Mouse (Mus musculus) neural tube, embryonic 10.5 days (tissue): ENCODE results near the gene Fbxo9.
A peak's percentile ranks its signal among the peaks of the same experiment; 100 is the strongest.
"Not testable (repeated sequence)": the region's sequence is repeated elsewhere in the genome, so short reads cannot be mapped to it uniquely, and the experiment has no call there.

Source experiments
- DNase-seq: peaks from one replicate; pipeline ENCODE4 v3.0.0-alpha.2; 2017; ENCODE audit warnings: low spot score; ENCODE audit errors: extremely low spot score

The Fbxo9 gene

DNA sequence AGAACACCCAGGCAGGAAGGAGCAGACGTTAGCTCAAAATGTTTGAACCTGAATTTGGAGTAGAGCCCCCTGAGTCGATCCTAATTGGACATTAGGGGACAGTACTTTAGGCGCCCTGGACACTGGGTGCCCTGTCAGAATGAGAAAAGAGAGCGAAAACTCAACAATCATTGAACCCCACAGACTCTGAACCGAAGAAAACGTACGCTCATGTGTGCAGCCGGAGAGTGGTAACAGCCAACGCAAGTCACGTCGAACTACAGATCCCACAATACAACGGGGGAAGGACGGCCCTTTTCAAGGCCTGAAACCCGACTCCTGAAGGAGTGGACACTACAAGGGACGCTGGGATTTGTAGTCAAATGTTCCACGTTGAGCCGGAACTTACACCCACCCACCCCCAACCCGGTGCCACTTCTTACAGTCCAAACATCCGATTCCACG lies at the start of gene Fbxo9, which contains the start of gene Ick:
Gene Fbxo9, minus strand, starts transcription at position 270 of the 444 bp plus-strand sequence.
Gene Ick, plus strand, starts transcription at position 397 of the 444 bp plus-strand sequence.
- peak; percentile 85 for DNase-seq

DNA sequence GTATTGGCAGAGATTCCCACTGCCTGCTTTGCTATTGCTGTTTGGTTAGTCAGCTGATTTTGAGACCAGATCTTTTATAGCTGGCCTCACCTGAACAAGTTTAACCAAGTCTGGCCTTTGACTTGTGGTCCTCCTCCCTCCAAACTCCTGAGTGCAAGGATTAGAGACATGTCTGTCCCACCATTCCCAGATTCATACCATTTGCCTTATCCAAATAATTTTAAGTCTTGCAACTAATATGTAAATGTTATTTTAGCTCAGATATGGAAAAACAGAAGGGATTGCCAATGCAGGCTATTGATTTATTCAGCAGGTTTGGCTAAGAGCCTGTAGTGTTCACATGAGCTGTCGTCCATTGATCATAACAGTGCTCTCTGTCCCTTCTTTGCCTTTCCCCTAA lies 48.4 kb upstream of the Fbxo9 start:
- DNase-seq: no peak

DNA sequence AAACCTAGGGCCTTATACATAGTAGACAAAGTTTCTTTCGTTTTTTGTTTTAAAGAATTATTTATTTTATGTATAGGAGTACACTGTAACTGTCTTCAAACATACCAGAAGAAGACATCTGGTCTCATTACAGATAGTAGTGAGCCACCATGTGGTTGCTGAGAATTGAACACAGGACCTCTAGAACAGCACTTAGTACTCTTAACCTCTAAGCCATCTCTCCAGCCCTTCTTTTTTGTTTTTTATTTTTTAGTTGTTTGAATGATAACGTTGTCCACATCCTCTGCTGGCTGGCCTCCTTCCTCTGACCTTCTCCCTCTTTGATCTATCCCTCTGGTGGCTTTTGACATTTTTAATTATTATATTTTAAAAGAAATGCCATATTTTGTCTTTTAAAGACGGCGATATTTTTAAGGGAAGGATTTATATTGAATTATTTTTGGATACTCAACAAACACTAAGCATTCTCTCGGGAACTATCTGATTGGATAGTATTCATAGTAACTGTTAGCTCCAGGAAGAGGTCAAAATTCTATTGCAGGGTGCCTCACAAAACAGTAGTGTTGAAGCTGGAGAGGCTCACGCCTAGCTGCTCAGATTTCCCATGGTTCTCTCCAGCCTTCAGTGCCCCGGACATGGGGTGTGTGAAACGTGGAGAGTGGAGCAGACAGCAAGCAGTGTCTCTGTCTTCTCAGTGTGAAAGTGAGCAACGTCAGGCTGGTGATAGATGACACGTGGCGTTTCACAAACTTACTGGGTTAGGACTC lies 45.5 kb upstream of the Fbxo9 start:
- no peak for DNase-seq

DNA sequence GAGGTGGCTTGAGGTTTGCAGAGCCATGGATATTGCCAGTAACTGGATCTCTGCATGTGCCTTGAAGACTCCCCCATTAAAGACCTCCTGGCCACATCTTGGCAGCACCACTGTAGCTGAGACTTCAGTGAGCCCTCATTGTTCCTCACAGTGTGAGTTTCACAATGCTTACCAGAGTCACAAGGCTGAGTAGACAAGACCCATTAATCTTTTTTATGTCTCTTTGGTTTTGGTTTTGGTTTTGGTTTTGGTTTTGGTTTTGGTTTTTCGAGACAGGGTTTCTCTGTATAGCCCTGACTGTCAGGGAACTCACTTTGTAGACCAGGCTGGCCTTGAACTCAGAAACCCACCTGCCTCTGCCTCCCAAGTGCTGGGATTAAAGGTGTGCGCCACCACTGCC lies 40.9 kb upstream of the Fbxo9 start:
- DNase-seq: not testable (repeated sequence)

DNA sequence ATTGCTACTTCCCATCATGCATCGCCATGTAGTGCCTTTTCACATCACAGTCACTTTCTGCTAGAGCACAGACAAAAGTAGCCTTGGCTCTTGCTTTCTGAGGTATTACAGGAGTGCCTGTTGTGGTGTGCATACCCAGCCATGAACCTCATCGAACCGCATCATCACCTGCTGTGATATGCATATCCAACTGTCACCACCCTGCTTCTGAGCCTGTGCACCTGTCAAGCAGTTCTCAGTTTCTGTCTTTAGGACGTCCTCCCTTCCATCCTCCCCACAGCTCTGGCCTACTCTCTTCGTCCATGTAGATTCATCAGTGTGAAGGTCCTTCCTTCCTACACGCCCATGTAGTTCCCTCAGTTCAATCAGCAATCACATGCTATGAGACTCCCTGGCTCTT lies 39.3 kb upstream of the Fbxo9 start:
- no peak for DNase-seq

DNA sequence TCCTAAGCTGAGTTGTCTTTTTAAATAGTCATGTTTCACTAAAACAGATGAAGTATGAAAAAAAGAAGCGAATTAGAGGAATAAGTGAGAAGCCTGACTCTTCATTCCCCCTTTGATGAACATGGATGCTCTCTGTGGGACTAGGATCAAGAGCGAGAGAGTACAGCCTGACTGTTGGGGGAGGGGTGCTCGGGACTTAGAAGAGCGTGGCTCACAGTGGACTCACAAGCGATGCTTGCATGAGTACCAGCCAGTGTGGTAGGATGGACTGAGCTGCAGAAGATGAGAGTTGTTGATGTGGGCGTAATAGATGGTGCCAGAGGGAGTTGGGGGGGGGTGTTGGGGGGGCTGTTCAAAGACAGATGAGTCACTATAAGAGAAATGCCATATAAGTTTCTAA lies 37.8 kb upstream of the Fbxo9 start:
- no peak for DNase-seq

DNA sequence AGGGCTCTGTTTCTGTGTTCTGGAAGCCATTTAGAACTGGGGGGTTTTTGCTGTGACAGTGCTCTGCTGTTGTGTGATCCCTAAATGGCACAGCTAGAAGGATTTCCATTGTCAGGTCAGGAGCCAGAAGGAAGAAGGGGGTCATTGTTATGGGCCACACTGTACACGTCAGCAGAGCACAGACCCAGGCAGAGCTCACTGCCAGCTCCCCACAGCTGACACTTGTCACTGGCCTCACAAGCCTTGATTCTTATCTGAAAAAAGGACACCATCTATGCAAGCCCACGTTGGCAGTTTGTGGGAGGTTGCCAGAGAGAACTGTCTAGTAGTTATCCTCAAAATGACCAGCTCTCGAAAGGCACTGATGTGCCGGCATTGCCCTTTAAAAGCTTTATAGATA lies 37.2 kb upstream of the Fbxo9 start:
- no peak for DNase-seq

DNA sequence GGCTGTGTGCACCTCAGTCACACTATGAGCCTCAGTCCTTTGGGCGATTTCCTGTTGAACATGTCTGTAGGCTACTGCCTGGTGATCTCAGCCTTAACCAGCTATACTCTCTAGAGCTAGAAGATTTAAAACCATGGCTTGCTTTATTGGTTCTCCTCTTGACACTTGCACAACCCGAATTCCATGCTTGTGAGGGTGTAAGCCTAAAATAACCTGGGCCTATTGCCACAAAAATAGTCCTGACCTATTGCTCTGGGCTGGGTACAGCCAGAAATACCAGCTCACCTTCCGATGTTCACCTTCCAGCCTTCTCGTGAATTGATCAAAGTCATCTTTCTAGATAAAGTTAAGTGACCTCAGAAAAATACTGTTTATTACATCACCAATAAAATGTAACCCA lies 30.6 kb upstream of the Fbxo9 start:
- no peak for DNase-seq

DNA sequence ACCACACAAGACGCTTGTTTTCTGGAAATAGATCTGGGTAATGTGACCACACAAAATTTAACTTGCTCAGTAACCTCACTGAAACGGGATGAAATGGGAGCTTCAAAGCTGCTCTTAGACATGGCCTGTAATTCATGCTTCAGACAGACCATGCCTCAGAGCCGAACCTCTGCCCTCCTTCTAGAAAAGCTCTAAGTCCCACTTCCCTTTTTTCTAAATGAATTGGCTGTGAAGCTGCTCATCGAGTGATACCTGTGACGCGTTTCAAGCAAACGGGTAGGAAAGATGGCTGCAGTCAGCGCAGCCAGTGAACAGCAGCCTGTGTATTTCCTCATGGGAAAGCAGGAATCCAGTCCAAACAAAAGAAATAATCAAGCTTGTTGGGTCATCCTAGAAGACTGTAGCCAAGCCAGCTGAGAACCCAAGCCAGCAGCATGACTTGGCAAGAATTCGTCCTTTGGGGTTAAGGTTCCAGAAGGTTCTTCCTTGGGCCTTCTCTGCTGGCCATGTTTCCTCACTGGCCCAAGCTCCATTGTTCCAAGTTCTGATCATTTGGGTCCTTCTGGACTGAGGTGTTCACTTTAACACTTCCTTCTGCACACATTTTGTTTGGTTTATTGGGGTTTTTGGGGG lies 29.3 kb upstream of the Fbxo9 start:
- no peak for DNase-seq

DNA sequence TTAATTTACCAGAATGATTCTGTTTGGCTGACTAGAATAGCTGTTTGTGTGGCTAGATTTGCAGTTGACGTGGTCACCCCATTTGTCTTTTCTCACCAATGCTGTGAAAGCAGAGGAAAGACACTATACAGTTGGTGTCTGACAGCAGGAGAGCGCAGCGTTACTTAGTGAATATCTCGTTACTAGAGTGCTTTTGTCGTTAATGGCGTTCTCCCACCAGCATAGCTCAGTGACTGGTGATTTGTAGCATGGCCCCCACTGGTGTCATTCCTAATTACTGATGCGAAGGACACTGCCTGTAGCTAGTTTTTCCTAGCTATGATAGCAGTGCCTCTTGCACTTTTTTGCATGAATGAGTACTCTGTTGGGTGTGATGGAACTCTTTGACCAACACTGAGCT lies 26.8 kb upstream of the Fbxo9 start:
- no peak for DNase-seq

DNA sequence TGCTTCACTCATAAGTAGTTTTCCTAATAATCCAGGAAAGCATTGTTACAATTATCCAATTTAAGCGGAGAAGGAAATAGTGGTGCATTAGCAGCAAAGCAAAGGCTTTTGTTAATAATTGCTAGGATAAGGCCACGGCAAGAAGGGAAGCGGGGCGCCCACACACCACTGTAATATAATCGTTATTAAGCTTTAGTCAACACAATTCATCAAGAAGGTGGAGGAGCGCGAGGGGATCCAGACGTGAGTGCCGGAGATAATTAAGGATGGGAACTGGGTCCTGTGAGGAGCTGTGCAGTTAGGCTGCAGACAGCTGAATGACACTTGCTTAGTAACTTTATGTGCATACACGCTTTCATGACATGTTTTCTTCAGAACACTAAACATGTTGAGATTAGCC lies 17.8 kb upstream of the Fbxo9 start:
- DNase-seq: no peak

DNA sequence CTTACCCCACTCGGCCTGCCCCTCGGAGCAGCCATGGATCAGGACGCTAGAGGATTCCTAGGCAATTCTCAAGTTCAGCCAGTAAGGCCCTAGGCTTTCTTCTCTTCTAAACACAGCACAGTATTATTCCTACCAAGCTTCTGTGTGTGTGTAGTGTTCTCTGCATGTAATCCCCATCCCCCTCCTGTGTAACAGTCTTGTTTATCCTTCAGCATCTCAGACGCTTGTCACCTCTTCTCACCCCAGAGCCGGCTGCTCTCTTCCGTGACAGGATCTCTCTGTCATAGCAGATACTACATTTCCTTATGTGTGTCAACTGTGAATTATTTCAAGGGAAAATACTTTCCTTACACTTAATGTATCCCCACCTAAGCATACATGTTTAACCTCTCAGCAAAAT lies 17.1 kb upstream of the Fbxo9 start:
- DNase-seq: no peak

DNA sequence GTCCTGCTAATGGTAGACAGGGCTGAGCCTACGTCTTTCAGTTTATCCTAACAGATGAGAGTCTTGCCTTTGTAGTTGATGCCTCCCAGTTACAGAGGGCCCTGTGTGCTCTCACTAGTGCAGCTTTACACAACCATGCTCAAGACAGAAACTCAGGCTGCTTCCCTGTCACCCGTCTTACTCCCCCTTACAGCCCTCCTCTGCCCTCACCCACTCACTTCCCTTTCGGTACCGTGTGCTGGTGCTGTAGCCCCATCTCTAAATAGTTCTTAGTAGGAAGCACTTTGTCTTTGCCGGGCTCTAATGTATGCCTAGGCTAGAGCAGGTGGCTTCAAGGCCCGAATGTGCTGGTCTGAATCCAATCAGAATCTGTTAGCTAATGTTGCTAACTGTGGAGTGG lies 15.4 kb upstream of the Fbxo9 start:
- no peak for DNase-seq

DNA sequence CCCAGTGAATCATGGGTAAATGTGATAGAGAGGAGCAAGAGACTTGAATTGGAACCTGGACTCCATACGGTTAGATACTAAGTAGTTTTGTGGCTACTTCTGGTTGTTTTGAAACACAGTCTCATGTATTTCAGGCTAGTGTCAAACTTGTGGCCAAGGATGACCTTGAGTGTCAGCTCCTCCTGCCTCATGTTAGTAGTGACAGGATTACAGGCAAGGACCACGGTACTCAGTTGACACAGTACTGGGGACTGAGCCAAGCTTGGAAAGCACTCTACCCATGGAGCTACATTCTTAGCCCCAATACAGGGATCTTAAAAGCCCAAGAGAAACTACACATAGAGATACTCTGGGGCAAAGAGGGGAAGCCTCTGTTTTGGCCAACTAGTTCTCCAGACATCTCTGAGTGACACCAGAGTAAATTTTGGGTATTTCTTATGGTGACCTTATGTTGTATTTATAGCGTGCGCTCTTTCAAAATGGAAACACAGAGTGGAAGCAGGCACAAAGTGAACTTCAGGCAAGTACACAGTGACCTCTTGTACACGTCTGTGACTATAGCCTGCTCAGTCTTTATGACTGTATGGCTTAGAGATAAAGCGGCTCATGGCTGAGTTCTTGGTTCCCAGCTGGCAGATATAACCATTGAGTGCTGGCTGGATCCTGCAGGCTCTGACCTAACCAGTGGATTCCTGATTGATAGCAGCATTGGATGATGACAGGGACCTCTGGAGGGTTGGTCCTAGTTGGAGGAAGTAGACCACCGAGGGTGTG lies 14.3 kb upstream of the Fbxo9 start:
- DNase-seq: no peak

DNA sequence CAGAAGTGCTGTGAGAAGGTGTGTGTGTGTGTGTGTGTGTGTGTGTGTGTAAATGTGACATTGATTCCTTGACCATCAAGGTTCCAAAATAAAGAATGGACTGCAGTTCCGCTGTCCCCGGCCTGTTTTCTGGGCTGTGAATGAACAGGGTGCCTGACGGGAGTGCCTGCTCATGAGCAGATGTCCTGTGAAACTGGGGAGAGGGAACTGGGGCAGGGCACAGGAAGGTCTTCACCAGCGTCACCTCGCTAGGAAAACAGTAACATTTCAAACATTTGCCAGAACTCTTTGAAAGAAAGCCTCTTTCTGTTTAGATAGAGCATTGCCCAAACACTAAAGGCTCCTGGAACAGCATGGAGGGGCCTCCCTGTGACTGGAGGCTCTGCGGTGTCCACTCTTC lies 13.1 kb upstream of the Fbxo9 start:
- no peak for DNase-seq

DNA sequence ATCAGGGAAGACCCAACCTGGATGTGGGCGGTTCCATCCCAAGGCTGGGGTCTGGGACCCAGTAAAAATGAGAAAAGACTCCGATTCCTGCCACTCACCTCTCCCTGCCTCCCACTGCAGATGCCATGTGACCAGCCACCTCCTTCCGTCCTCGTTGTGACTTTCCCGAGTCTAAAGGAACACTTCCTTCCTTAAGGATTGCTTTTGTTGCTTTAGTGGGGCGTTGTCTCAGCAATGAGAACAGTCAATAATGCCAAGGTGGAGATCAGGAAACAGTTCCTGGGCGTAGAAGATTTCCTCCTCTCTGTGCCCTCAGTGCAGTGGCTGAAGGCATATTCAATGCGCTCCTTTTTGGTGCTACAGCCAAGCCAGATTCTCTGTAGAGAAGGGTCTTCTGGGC lies 12.5 kb upstream of the Fbxo9 start:
- DNase-seq: no peak

DNA sequence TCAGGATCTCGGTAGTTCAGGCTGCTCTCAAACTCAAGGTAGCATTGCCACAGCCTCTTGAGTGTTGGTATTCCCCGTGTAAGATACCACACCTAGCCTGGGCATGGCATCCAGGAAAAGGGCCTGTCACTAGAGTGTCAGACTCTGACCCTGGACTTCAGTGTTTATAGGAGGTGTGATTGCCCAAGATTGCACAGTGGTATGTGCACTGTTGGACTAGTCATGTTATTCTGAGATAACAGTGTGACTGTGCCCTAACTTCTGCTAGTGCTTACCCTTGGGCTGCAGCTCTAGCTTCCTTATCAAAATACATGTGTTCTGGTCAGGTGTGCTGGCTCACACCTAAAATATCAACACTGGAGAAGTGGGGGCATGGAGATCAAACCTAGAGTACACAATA lies 8.8 kb upstream of the Fbxo9 start:
- DNase-seq: no peak

DNA sequence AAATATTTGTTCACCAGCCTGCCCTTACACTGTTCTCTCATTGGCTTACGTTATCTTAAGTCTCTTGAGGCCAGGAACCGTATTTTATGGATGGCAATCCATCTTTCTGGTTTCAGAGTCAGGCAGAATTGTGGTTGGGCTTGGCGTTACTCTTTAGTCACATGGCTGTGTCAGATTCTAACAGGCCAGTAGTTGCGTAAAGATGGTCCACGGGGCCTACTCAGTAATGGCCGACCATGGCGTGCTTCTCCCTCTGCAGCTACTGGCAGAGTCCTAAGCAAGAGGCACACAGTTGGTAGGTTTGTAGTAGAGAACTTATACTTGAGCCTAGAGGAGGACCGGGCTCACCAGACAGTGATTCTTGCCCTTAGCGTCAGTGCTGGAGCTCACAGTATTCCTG lies 6.9 kb upstream of the Fbxo9 start:
- no peak for DNase-seq

DNA sequence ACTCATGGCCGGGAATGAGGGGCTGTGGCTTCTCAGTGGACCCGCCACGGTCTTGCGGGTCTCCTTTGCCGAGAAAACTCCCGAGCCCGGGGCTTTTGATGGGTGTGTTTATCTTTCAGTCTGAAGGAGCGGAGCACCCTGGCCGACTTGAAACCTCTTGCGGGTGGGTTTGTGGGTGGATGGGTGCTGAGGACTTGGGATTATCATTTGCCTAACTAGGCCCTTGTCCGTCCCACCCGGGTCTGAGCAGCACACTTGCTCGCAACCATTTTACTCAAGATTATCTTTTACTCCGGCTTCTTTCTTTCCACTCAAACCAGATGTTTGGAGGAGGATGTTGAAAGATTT lies 4.6 kb upstream of the Fbxo9 start:
- no peak for DNase-seq

DNA sequence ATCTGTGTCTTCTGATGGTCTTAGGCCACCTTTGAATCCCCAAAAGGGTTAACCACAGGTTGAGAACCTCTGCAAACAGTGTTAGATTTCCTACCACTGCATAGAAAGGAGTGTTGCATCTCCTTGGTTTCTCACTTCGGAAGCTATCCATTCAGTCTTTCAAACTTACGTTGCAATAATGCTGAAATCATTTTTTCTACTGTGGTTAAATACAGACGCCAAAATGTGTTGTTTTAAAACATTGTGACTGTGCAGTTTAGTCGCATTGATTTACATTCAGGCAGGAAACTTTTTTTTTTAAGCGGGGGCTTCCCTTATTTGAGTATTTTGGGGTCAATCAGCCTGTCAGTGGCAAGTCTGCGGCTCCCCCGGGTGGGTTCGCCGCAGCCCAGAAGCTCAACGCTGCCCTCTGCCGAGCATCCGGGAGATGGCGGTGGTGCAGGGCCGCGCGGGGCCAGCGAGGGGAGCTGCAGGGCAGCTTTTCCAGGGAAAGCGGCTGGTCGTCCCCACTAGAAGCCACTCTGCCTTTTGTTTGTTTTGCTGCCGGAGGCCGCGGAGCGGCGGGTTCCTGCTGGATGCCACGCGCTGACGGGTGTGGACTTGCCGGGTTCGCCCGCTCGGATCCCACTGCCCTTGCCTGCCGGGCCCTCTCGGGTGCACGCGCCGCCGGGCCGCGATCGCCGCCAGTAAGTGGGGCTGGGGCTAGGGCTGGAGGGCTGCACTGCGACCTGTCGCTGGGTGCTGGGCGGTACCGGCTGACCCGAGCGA lies 4.1 kb upstream of the Fbxo9 start:
- DNase-seq: peak; percentile 94

DNA sequence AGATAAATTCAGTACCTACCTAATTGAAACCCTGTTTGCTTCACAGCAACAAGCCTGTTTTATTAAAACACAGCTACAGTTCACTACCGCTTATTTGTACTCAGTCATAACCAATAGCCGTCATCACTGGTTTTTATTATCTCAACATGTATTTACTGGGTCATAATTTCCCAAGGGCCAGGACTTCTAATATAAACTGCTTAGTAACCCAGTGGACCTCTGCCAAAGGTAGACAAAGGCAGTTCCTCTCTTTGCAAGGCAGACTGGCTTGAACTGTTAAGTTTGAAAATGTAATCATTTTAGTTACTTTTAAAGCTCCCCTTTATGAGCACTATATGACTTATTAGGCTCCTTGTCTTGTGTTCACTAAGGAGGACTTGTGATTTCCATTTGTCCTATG lies 2.6 kb upstream of the Fbxo9 start:
- DNase-seq: no peak

DNA sequence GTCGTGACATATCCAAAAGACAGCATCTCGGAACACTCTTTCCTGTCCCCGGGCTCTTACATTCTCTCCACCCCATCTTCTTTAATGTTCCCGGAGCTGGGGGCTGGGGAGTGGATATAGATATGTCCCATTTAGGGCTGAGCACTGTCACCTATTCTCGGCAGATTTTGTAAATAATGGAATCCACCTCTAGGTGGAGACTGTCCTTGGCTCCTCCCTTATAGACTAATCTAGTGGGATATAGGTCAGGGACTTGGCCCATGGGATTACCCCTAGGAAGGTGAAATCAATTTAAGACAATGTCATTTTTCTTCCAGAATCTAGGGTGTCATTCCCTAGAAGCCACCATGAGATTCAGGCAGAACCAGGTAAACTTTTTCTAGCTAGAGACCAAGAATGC lies 791 bp upstream of the Fbxo9 start:
- no peak for DNase-seq
